Mouse (Mus musculus) CH12.LX (cell line): ENCODE data around the gene Grhl1. TPM values are rescaled to one million over a fixed set of nuclear protein-coding genes. Genes with fewer than 3 reads are reported as not detected.

Experiments used
- DNase-seq: peaks from one replicate; pipeline ENCODE4 v3.0.0-alpha.2; 2013; ENCODE audit errors: extremely low read depth
- H3K27ac ChIP-seq: 2 replicates; pipeline ENCODE4 v1.5.1; 2012; ENCODE audit warnings: low read depth, mild to moderate bottlenecking, control low read depth, moderate library complexity; ENCODE audit not compliant: insufficient read depth
- H3K27me3 ChIP-seq: replicated peaks from 2 replicates; pipeline ENCODE3; 2012; ENCODE audit warnings: inconsistent platforms
- H3K36me3 ChIP-seq, 2 experiments: replicated peaks in 1 of 2; 2 replicates each; pipeline versions ENCODE3 to v1.6.1; 2012; ENCODE audit warnings: inconsistent platforms in 1 of 2, low read length in 1 of 2, mild to moderate bottlenecking in 1 of 2, mixed read lengths in 1 of 2, moderate library complexity in 1 of 2; ENCODE audit not compliant: control insufficient read depth in 1 of 2, insufficient read depth in 1 of 2
- H3K4me1 ChIP-seq, 2 experiments: 2 replicates each; pipeline ENCODE4 v1.6.1; 2012; ENCODE audit warnings: inconsistent platforms in 1 of 2, moderate library complexity in 1 of 2; ENCODE audit not compliant: insufficient read depth in 2 of 2, control insufficient read depth in 1 of 2
- H3K4me2 ChIP-seq: 2 replicates; pipeline ENCODE4 v1.6.1; 2012; ENCODE audit warnings: low read depth, mild to moderate bottlenecking, control low read depth; ENCODE audit not compliant: poor library complexity, insufficient read depth, severe bottlenecking
- H3K4me3 ChIP-seq, 3 experiments: fragments of 150-350 bp in 1 of 3; sonication (generic) in 1 of 3; replicated peaks in 1 of 3; 2 replicates each; pipeline versions ENCODE3 to v1.5.1; 2011 to 2012; ENCODE audit warnings: low read depth in 2 of 3, low read length in 2 of 3, mild to moderate bottlenecking in 2 of 3, moderate library complexity in 2 of 3, control low read depth in 1 of 3, improper control_type of control experiment in 1 of 3, inconsistent platforms in 1 of 3, mixed read lengths in 1 of 3; ENCODE audit not compliant: poor library complexity in 1 of 3
- H3K79me2 ChIP-seq: replicated peaks from 2 replicates; pipeline ENCODE4 v1.6.1; 2012; ENCODE audit warnings: mild to moderate bottlenecking, moderate library complexity; ENCODE audit not compliant: control insufficient read depth, poor library complexity, insufficient read depth, severe bottlenecking; ENCODE audit errors: extremely low read depth
- H3K9ac ChIP-seq: 2 replicates; pipeline ENCODE4 v1.6.1; 2012; ENCODE audit warnings: low read depth, mild to moderate bottlenecking, control low read depth, moderate library complexity; ENCODE audit not compliant: insufficient read depth
- H3K9me3 ChIP-seq: replicated peaks from 2 replicates; pipeline ENCODE3; 2012; ENCODE audit warnings: low read length, inconsistent platforms, mixed read lengths
- CHD1 ChIP-seq: IDR thresholded peaks from 2 replicates; pipeline ENCODE4 v1.6.1; 2012; ENCODE audit warnings: low read depth, low read length, improper control_type of control experiment, inconsistent platforms
- CHD2 ChIP-seq: IDR thresholded peaks from 2 replicates; pipeline ENCODE4 v1.6.1; 2011; ENCODE audit warnings: low read length, improper control_type of control experiment
- E2F4 ChIP-seq: IDR thresholded peaks from 2 replicates; pipeline ENCODE4 v1.6.1; 2011; ENCODE audit warnings: low read depth, low read length, improper control_type of control experiment; ENCODE audit not compliant: insufficient replicate concordance
- ELF1 ChIP-seq: IDR thresholded peaks from 2 replicates; pipeline ENCODE4 v1.6.1; 2014; ENCODE audit warnings: low read depth, mild to moderate bottlenecking, inconsistent platforms, low read length, improper control_type of control experiment
- ETS1 ChIP-seq: conservative IDR thresholded peaks from 2 replicates; pipeline ENCODE4 v1.6.1; 2012; ENCODE audit warnings: low read depth, mild to moderate bottlenecking, inconsistent platforms, low read length, improper control_type of control experiment, moderate library complexity
- GABPA ChIP-seq: IDR thresholded peaks from 2 replicates; pipeline ENCODE4 v1.6.1; 2012; ENCODE audit warnings: low read depth, low read length, improper control_type of control experiment, inconsistent platforms; ENCODE audit not compliant: insufficient replicate concordance
- IRF4 ChIP-seq: IDR thresholded peaks from 2 replicates; pipeline ENCODE4 v1.6.1; 2014; ENCODE audit warnings: low read depth, mild to moderate bottlenecking, inconsistent platforms, low read length, improper control_type of control experiment
- JUN ChIP-seq: IDR thresholded peaks from 2 replicates; pipeline ENCODE4 v1.6.1; 2011; ENCODE audit warnings: low read depth, mild to moderate bottlenecking, low read length, improper control_type of control experiment, moderate library complexity; ENCODE audit not compliant: insufficient read depth
- KAT2A ChIP-seq: IDR thresholded peaks from 2 replicates; pipeline ENCODE4 v1.6.1; 2012; ENCODE audit warnings: low read length, improper control_type of control experiment, inconsistent platforms; ENCODE audit not compliant: insufficient replicate concordance
- MAFK ChIP-seq: IDR thresholded peaks from 2 replicates; pipeline ENCODE4 v1.6.1; 2011; ENCODE audit warnings: low read length, improper control_type of control experiment; ENCODE audit not compliant: insufficient replicate concordance
- MAX ChIP-seq: IDR thresholded peaks from 2 replicates; pipeline ENCODE4 v1.6.1; 2011; ENCODE audit warnings: low read length, improper control_type of control experiment
- MEF2A ChIP-seq: IDR thresholded peaks from 2 replicates; pipeline ENCODE4 v1.6.1; 2014; ENCODE audit warnings: low read depth, mild to moderate bottlenecking, inconsistent platforms, low read length, improper control_type of control experiment, borderline replicate concordance
- MXI1 ChIP-seq: IDR thresholded peaks from 2 replicates; pipeline ENCODE4 v1.6.1; 2011; ENCODE audit warnings: mild to moderate bottlenecking, low read depth, low read length, improper control_type of control experiment
- MYC ChIP-seq: IDR thresholded peaks from 2 replicates; pipeline ENCODE4 v1.6.1; 2011; ENCODE audit warnings: low read depth, mild to moderate bottlenecking, improper control_type of control experiment, low read length
- NELFE ChIP-seq: IDR thresholded peaks from 2 replicates; pipeline ENCODE4 v1.6.1; 2011; ENCODE audit warnings: low read depth, low read length, improper control_type of control experiment
- PAX5 ChIP-seq: IDR thresholded peaks from 2 replicates; pipeline ENCODE4 v1.6.1; 2012; ENCODE audit warnings: low read length, inconsistent platforms, mixed read lengths
- RAD21 ChIP-seq: IDR thresholded peaks from 2 replicates; pipeline ENCODE4 v1.6.1; 2011; ENCODE audit warnings: low read depth, mild to moderate bottlenecking, low read length, improper control_type of control experiment, moderate library complexity
- RCOR1 ChIP-seq: conservative IDR thresholded peaks from 2 replicates; pipeline ENCODE4 v1.6.1; 2012; ENCODE audit warnings: low read depth, mild to moderate bottlenecking, inconsistent platforms, low read length, improper control_type of control experiment
- SIN3A ChIP-seq: IDR thresholded peaks from 2 replicates; pipeline ENCODE4 v1.6.1; 2012; ENCODE audit warnings: low read length, improper control_type of control experiment, inconsistent platforms
- SMC3 ChIP-seq: IDR thresholded peaks from 2 replicates; pipeline ENCODE4 v1.6.1; 2011; ENCODE audit warnings: low read depth, low read length, improper control_type of control experiment
- TBP ChIP-seq: conservative IDR thresholded peaks from 2 replicates; pipeline ENCODE4 v1.6.1; 2011; ENCODE audit warnings: low read depth, low read length, improper control_type of control experiment
- TCF12 ChIP-seq: IDR thresholded peaks from 2 replicates; pipeline ENCODE4 v1.6.1; 2014; ENCODE audit warnings: low read depth, mild to moderate bottlenecking, inconsistent platforms, low read length, improper control_type of control experiment
- UBTF ChIP-seq: IDR thresholded peaks from 2 replicates; pipeline ENCODE4 v1.6.1; 2012; ENCODE audit warnings: low read depth, mild to moderate bottlenecking, inconsistent platforms, low read length, improper control_type of control experiment, moderate library complexity
- USF1 ChIP-seq: IDR thresholded peaks from 2 replicates; pipeline ENCODE4 v1.6.1; 2014; ENCODE audit warnings: low read depth, mild to moderate bottlenecking, inconsistent platforms, low read length, improper control_type of control experiment
- USF2 ChIP-seq: conservative IDR thresholded peaks from 2 replicates; pipeline ENCODE4 v1.6.1; 2011; ENCODE audit warnings: low read depth, low read length, improper control_type of control experiment
- ZKSCAN1 ChIP-seq: IDR thresholded peaks from 2 replicates; pipeline ENCODE4 v1.6.1; 2012; ENCODE audit warnings: low read depth, inconsistent platforms, low read length, improper control_type of control experiment, borderline replicate concordance
- ZNF384 ChIP-seq: IDR thresholded peaks from 2 replicates; pipeline ENCODE4 v1.6.1; 2012; ENCODE audit warnings: low read depth, low read length, improper control_type of control experiment, inconsistent platforms
- dilution Hi-C: fragments of 300-500 bp; cut with MboI; formaldehyde crosslinking; loops from 2 replicates; pipeline ENCODE4 v1.14.3; 2020; ENCODE audit warnings: low sequenced_read_pairs; ENCODE audit not compliant: extremely low pct_unique_long_range_greater_than_20kb, extremely low pct_ligation_motif_present
- in situ Hi-C: fragments of 300-500 bp; cut with MboI; formaldehyde crosslinking; loops from 3 replicates; pipeline ENCODE4 v1.14.3; 2019; ENCODE audit warnings: low sequenced_read_pairs, low pct_ligation_motif_present, low pct_unique_long_range_greater_than_20kb, mixed read lengths
- polyA plus RNA-seq: library from polyadenylated mRNA; unstranded; fragments of >175 nt; gene quantifications from 2 replicates; pipeline ENCODE4 v1.2.1, GENCODE M21; 2012; ENCODE audit warnings: low read depth; ENCODE audit not compliant: insufficient read length
- total RNA-seq, 2 experiments: library from RNA; depleted of rRNA; stranded (reverse); fragments of 300-350 nt in 1 of 2; fragments of >200 nt in 1 of 2; gene quantifications; 2 replicates each; pipeline ENCODE4 v1.2.3; 2012 to 2014

The Grhl1 gene
- total and polyA plus RNA-seq, 3 experiments, result 0.54 to 1.3 (median 0.66) TPM

DNA sequence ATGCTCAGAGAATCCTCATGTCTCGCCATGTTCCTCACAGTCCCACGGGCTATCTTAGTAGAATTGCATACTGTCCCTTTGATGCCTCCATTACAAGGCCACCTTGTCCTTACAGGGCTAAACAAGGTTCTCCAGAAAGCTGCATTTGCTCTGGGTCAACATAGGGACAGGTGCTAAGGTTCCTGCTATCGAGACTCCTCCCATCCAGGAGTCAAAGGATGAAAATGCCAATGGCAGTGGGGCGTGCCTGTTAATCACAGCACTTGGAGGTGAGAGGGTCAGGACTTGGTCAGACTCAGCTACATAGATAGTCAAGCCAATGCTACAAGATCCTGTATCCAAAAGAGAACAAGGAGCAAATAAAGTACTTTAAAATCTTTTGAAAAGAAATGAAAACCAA is 47.4 kb downstream of the Grhl1 start:
- DNase-seq, result no peak
- Histone ChIP-seq H3K9ac (no peak overlapping the region), H3K27me3 (no peaks in the 10 kb centered on the region), H3K4me3 (no peak overlapping the region), H3K4me2 (no peak overlapping the region)
- TF ChIP-seq RAD21 (no peak), RCOR1 (no peak), SMC3 (no peak), MEF2A (no peak), PAX5 (no peak), E2F4 (no peak), CHD2 (no peak), ETS1 (no peak), ZNF384 (no peak), MAX (no peak), KAT2A (no peak), MXI1 (no peak), JUN (no peak), NELFE (no peak), ZKSCAN1 (no peak), UBTF (no peak), SIN3A (no peak), USF2 (no peak)
- TF ChIP-seq, all 38 proteins: peak for 0
- no peaks in the 10 kb centered on the region for H3K79me2 ChIP-seq
- H3K36me3 ChIP-seq, result peaks cover 13 to 15% of the 10 kb centered on the region in 2 experiments
- dilution Hi-C loops (no loop called here), in situ Hi-C loops (loop anchor here (25.0 kb wide), 1 partner anchor 343 kb away; the partner anchor contains the start of gene Kidins220)
- H3K27ac ChIP-seq, result no peak overlapping the region
- peaks cover 14 to 27% of the 10 kb centered on the region in 2 experiments for H3K4me1 ChIP-seq
- no peaks in the 10 kb centered on the region for H3K9me3 ChIP-seq

- H3K4me1 ChIP-seq, result peaks cover 14 to 37% of the 10 kb centered on the region in 2 experiments
- in situ Hi-C loops, result loop anchor here (25.0 kb wide), 1 partner anchor 339 kb away; the partner anchor contains the start of gene Kidins220
- H3K79me2 ChIP-seq, result no peaks in the 10 kb centered on the region
- no peaks in the 10 kb centered on the region for H3K9me3 ChIP-seq
- DNase-seq, result no peak
- H3K27ac ChIP-seq, result no peak overlapping the region
- peaks cover 0 to 6% of the 10 kb centered on the region in 2 experiments for H3K36me3 ChIP-seq
- dilution Hi-C loops, result no loop called here
- no peak overlapping the region for H3K9ac ChIP-seq
- H3K4me2 ChIP-seq, result no peak overlapping the region
- no peak for TF ChIP-seq MAFK
- TF ChIP-seq ZKSCAN1, result no peak
- no peak for TF ChIP-seq ETS1
- no peak for TF ChIP-seq MYC
- TF ChIP-seq CHD2, result no peak
- TF ChIP-seq RCOR1, result no peak
- no peak for TF ChIP-seq IRF4
- no peak for TF ChIP-seq USF1
- no peak for TF ChIP-seq PAX5
- no peak for TF ChIP-seq RAD21
- TF ChIP-seq SIN3A, result no peak
- TF ChIP-seq TCF12, result no peak
- TF ChIP-seq TBP, result no peak
- no peak for TF ChIP-seq JUN
- TF ChIP-seq CHD1, result no peak
- TF ChIP-seq NELFE, result no peak
- no peak for TF ChIP-seq ZNF384
- no peak for TF ChIP-seq GABPA
- no peak for TF ChIP-seq ELF1
- H3K27me3 ChIP-seq, result no peaks in the 10 kb centered on the region
- peak overlapping the region in 1 of 3 experiments; percentile 38 for H3K4me3 ChIP-seq
Observed at GRCm38 (mm10) chr12:24623486-24624251, 51.6 kb downstream of the Grhl1 start.
